Mouse (Mus musculus) kidney, postnatal 25 days (tissue): ENCODE data around the gene Slc47a1.
A peak's percentile ranks its signal among the peaks of the same experiment; 100 is the strongest.
"Not testable (repeated sequence)": the region's sequence is repeated elsewhere in the genome, so short reads cannot be mapped to it uniquely, and the experiment has no call there.

Source experiments
- DNase-seq, 2 experiments: peaks; one replicate each; pipeline ENCODE4 v3.0.0; 2021; ENCODE audit warnings: mixed read lengths in 2 of 2

The Slc47a1 gene

DNA sequence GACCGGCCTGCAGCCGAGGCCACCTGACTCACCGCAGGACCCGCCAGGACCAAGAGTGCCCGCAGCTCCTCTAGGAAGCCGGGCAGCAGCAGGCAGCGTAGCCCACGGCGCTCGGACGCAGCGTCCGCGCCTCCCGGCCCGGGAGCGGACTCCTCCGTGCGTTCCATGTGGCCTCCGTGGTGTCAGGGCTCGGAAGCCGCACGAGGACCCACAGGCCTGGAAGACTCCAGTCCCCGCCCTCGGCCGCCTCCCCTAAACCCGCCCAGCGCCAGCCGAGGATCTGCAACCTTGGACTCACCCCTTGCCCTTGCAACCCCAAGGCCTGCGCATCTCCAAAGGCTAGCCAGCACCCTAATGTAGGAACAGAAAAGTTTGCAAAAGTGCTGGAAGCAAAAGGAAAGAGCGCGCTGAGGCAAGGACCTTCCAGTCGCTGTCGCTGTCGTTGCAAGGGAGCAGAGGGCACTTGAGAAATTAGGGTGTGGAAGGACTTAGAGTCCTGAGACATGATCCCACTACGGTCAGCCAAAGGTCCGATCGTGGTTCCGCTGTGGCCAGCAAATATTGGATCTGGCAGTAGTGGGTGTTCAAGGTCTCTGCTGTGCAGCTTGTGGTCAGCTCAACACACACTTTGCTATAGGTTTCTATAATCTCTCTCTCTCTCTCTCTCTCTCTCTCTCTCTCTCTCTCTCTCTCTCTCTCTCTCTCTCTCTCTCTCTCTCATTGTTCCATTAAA, at the start of gene Slc47a1:
Slc47a1 (minus strand) TSS at position 465 of the 733 bp plus-strand sequence.
- DNase-seq: peak; percentile 82 to 93

DNA sequence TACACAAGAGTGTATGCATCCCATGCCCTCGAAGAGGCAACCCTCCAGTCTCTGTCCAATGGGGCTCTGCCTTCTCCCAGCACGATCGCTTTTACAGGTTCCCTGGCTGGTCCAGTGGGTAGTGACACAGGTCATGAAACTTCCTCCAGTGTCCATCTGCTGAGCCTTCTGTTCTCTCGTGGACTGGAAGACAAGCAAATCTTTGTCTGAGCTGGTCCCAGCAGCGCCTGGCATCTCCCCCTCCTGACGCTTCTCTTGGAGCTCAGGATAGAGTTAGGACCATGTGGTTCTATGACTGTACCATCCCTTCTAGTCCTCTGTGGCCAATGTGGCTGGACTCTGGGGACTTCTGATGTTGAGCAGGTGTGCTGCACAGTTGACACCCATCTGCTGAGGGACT, 41.1 kb upstream of the Slc47a1 start:
- DNase-seq: no peak

DNA sequence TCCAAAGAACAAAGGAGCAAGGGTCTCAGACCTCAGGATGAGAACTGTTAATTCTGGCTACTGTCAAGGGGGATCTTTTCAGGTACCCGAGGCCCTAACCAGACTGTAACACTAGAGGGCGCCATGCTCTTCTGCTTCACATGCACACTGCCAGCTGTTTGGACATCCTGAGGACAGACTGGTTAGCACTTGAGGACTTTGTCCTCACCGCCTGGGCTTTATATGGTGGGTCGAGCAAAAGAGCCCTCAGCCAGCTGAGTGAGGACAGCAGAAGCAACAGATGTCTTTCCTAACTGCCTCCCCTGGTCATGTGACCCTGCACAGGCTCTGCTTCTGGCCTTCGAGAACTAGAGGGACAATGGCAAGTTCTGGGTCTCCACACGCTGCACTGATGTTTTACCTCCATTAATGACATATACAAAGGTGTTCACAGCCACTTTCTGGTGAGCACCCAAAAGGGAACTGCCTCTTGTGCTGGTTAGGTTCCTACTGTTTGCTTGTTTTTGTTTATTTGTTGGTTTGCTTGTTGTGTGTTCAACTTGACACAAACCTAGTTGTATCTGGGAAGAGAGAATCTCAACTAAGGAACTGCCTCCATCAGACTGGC, 39.9 kb upstream of the Slc47a1 start:
- DNase-seq: peak; percentile 87 to 91

DNA sequence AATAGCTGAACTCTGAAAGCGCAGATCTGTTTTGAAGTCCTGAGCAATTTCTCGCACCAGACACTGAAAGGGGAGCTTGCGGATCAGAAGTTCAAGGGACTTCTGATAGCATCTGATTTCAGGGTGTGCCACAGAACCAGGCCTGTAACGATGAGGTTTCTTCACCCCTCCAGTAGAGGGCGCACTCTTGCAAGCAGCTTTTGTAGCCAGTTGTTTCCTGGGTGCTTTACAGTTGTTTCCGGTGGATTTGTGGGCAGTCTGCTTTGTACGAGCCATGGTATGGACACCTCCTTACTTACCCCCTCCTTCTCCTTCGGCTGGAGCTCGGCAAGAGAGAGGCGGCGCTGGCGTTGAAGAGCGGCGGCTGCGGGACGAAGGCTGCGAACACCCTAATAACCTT, 38.4 kb upstream of the Slc47a1 start:
- DNase-seq: peak in 1 of 2 experiments; percentile 32

DNA sequence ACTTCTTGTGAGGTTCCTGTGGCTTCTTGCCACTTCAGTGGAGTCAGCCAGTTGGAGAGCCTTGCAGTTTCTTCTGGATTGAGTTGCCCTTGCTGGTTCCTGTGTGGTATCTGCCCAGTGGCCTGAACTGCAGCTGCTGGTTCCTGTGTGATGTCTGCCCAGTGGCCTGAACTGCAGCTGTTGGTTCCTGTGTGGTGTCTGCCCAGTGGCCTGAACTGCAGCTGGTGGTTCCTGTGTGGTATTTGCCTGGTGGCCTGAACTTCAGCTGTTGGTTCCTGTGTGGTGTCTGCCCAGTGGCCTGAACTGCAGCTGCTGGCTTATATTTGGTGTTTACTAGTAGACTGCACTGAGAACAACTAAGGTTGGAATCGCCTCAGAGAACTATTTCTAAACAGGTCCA, 37.3 kb upstream of the Slc47a1 start:
- DNase-seq: no peak

DNA sequence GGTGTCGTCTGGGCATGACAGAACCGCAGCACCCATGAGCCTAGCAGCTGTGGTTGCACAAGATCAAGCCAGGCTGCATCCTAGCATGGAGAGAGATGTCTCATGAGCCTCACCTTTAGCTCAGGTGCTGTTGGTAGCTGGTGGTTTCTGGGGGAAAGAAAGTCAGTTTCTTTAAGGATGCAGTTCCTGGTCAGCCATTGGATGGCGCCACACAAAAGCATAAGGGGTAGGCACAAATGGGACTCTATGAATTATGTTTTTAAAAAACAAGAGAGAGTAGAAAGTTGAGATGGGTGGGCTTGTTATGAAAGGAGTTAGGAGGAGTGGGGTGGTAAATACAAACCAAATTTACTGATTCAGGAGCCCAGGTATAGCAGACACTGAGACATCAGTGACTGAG, 36.4 kb upstream of the Slc47a1 start:
- DNase-seq: no peak

DNA sequence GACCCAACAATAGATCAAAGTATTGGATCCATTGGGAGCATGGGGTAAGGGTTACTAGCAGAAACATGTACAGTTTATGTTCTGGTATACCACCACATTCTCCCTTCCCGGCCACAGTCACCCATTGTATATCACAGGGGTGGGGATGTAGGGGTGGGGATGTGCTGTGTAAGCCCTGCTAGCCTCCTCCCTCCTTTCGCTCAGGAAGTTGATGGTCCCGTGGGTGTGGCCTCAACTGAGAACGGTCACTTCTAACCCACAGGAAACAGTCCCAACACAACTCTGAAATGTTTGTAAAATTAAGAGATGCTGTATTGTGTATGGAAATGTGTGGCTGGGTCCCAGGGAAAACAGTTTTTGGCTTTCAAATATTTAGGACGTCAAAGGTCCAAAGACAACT, 35.3 kb upstream of the Slc47a1 start:
- DNase-seq: no peak

DNA sequence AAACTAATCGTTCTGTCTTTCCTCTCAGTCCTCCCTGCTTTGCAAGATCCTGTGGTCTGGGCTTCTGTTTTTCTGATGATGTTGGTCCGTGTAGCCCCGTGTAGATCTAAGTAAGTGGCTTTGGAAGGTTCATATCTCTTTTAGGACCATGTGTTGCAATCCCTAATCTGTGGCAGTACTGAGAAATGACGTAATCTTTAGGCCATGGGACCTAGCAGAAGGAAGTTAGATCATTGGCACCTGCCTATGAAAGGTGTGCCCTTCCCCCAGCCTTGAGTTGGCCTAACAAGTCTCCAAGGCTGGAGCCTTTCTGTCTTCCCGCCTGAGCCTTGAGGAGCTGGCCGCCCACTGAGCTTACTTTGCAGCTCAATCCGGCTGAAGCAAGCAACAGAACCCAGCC, 33.7 kb upstream of the Slc47a1 start:
- no peak for DNase-seq

DNA sequence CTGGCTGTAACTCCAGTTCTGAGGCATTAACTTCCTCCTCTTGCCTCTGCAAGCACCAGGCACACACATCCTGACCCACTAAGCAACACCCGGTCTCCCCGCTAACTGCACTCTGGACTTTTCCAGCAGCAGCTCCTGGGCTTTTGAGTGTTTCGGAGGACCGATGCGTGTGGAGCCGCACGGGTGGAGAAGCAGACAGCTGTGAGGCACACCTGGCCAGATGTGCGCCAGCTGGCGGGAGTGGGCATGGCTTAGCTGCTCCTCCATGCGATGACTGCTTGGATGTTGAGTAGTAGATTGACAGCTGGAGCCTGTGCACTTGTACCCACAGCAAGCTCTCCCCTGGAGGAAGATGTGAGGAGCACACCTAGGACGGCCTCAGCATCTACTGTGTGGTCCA, 33.1 kb upstream of the Slc47a1 start:
- no peak for DNase-seq

DNA sequence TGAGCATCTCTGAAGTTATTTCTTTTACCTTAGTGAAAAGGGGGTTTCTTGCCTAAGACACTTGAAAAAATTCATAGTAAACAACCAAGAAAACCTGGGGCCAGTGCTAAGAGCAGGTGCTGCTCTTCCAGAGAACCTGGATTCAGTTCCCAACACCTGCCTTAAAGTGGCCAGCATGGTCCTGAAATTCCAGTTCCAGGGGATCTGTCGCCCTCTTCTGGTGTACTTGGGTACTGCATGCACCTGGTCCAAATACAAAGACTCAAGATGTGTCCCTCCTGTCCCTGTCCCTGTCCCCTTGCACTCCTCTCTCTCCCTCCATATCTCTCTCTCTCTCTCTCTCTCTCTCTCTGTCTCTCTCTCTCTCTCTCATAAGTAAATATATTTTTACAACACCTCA, 32.0 kb upstream of the Slc47a1 start:
- peak; percentile 82 to 93 for DNase-seq

DNA sequence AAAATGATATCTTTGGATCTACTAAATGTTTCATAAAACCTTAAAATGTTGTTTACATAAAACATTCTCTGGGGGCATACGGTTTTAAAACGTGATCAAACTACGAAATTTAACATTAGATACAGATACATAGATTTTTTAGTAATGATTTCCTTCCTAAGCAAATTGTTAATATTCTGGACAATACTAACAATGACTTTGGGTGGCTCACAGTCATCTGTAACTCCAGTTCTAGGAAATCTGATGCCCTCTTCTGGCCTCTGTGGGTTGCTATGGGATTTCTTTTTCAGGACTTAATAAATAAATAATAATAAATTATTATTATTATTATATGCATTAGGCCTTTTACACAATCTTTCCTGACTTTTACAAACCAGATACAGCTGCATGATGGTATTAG, 30.9 kb upstream of the Slc47a1 start:
- DNase-seq: peak in 1 of 2 experiments; percentile 38

DNA sequence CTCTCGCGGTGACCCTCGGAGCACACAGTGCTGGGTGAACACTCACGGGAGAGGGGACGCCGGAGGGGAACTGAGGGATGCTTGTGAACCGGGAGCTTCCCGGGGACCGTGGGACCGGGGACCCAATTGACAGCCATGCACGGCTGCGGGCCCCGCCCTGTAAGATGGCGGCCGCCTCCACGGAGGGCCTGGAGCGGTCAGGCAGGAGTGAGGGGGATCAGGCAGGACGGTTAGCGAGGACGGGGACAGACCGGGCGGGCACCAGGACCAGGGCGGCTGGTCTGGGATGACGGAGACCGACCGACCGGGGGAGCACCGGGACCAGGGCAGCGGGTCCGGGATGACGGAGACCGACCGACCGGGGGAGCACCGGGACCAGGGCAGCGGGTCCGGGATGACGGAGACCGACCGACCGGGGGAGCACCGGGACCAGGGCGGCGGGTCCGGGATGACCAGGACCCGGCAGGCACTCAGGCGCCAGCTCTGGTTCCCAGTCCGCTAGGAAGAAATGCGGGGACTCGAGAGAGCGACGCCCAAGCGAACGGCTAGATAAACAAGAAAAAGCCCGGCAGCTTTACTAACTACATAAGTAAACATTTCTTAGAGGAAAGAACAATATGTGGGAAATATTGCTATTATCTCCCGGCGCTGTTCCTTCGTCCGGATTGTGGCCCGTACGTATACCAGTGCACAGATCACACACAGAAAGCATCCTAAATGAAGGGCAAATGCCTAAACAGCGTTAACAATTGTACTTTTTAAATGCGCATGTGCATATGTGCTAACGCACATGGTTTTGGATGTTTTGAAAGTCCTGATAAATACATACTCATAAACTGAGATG, 30.3 kb upstream of the Slc47a1 start:
- peak; percentile 74 to 87 for DNase-seq

DNA sequence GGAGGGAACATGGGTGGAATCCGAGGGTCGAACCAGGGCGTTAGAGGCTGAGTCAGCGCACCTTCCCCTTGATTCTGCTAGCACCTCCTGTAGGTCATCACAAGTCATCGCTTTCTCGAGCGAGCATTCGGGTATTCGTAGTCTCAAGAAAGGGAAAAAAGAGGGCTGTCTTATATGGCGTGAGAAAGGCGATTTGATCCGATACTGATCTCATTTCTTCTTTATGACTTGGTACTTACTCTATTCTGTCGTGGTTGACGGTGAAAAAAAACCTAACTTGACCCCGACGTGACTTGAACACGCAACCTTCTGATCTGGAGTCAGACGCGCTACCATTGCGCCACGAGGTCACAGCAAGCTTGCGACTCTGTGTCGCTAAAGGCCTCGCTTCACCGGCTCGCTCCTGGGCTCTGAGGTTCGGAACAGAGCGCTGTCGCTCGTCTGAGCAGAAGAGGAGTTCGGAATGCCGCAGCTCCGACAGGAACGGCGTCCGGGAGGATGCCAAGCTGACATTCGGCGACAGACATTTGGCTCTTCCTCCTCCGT, 29.6 kb upstream of the Slc47a1 start:
- peak; percentile 91 to 92 for DNase-seq

DNA sequence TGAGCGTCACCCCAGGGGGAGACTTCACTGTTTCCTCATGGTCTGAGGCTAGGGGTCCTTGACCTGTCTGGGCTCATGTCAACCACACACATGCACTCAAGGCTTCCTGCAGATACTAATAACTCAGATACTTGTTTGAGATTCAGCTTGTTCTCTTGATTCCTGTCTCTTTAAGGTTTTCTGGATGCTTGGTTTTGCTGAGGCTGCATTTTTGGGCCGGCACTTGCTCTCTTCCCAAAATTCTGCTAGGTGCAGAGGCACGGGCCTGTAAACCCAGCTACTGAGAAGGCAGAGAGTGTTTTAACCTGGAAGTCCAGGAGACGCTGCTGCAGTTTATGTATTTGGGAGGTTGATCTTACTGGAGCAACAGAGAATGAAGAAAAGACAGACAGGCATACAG, 23.6 kb upstream of the Slc47a1 start:
- no peak for DNase-seq

DNA sequence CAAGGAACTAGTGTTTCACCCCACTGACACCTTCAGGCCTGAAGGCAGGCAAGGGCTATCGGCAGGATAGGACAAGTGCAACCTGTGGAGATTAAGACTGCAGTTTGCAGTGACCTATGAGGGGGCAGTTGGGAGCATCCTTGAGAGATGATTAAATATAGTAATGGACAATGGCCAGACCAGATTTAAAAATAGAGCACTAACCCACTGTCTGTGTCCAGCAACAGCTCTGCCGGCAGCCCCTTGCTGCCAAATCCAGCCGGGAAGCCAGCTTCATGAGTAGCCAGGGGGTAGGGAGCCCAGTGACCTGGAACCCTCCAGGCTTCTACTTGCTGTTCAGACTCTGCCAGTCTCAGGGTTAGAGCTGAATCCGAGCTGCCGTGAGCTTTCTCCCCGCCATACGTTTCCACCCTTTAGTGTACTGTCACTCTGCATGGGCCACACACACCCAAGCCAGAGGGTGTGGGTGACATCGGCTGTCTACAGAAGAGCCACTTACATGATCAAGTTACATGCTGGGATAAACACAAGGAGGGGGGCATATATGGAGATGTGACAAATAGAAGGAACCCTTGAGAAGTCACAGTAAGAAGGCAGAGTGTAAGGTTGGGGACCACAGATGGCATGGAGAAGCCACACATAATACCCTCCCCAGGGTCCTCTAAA, 22.7 kb upstream of the Slc47a1 start:
- DNase-seq: no peak

DNA sequence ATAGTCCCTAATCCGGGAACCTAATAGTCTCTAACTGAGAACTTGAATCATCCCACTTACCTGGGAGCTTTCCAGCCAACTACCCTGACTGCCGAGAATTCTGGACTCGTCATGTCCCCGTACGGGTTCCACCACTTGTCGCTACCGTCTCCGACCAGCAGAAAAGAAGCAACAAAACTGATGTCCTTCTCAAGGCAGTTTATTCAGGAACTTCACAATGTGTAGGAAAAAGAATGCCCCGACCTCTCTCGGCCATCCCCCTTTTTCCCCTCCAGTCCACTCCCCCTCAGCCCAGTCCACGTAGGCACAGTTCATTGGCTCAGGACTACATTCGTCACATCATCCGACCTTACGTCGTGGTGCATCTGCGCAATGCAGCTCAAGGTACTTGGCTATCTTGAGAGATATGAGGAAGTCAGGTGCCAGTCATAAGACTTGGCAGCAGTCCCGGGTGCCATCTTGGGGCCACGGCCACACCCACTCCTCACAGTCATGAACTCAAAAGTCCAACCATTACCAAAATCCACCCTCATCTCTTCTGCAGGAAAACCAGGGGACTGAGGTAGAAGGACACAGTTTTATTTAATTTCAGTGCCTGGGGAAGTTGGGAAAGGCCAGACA, 19.4 kb upstream of the Slc47a1 start:
- not testable (repeated sequence) for DNase-seq

DNA sequence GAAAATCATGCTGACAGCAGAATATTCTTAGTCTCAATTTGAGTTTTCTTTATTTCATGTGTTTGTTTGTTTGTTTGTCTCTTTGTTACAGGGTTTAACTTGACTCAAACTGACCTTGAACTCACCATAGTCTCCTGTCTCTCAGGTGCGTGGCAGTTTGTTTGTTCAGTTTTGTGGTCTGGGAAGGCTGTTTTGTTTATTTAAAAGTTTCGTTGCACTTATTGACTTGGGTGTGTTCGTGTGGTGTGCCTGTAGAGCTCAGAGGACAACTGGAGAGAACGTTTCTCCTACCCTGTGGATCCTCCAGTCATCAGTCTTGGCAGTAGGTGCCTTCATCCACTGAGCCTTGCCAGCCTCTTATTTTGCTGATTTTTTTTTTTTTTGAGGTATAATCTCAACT, 10.8 kb upstream of the Slc47a1 start:
- no peak for DNase-seq

DNA sequence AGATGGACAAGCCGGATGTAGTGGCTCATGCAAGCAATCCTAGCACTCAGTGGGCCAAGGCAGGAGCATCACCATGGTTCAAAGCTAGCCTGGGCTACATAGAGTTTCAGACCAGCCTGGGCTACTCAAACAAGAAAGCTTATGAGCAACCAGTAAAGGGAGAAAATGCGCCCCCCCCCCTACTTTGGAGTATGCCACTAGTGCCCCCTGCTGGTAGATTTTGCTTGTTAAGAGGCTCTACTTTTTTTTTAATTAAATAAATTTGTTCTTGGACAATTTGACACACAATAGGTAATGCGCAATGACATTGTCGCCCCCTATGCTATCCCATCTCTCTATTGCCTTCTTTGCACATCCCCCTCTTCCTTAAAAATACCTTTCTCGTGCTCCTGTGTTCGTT, 9.9 kb upstream of the Slc47a1 start:
- DNase-seq: peak in 1 of 2 experiments; percentile 89

DNA sequence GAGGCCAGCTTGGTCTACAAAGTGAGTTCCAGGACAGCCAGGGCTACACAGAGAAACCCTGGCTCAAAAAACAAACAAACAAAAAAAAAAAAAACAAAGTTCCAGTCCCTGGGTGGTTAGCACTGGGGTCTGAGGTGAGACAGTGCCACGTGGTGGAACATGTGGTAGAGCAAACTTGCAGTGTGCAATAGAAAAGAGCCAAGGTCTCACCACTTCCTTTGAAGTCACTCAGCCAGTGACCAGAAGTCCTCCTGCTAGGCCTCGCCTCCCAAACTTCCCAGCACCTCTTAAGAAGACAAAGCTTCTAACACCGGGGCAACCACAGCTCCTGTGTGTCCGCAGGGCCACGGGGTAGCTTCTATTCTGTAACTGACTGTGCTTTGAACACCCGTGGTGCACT, 9.1 kb upstream of the Slc47a1 start:
- no peak for DNase-seq

DNA sequence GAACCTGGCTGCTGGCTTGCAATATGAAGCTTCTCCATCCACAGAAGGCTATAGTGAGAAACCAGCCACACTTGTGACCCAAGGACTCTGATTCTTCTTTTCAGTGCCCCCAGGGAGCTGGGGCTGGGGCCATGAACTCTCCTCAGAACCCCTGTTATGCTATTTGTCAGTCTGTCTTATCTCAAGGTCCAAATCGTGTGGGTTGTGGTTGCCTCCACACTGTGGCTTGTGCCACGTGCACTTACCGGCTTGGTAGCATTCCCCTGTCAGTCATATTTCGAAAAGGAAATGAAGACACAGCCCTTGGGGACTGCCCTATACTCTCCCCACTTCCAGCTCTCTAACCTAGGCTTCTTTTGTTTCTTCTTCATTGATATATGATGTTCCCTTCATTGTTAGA, 7.6 kb upstream of the Slc47a1 start:
- DNase-seq: no peak

DNA sequence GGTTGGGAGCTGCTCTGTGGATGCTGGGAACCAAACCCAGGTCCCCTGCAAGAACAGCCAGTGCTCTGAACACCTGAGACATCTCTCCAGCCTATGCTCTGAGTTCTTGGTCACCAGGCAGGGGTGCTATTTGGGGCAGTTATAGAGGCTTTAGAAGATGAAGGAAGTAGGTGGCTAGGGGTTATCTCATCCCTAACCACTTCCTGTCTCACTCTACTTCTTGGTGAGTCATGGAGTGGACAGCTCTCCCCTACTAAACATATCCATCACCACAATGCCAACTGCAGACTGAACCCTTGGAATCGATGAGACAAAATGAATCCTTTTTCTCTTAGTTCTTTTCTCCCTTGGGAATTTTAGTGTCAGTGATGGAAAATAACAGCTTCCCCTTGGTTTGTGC, 3.1 kb upstream of the Slc47a1 start:
- no peak for DNase-seq

DNA sequence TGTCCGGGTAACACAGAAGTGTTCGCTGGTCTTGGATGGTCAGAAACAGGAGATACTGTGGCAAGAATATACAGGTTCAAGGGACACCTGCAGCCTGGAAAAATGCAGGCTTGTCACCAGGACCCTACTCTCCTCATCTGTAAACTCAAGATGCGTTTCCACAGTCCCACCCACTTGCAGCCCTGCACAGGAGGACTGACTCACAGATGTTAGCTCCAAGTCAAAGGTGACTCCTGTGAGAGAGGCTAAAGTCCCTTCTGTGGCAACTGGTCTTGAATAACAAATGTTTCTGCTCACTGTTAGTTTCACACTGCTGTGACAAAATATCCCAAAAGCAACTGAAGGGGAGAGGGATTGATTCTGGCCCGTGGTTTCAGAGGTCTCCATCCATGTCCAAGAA, 506 bp upstream of the Slc47a1 start:
- DNase-seq: peak; percentile 44 to 74
